Mouse (Mus musculus): ENCODE results near the gene Ptbp1.

GRCm38 (mm10) chr10:79857452-79857811, 3.2 kb downstream of the Ptbp1 start:
- TF ChIP-seq GATA1 (IDR thresholded peaks at IDR 0.05; ENCODE audit: low read length) (no peak), TAL1 (IDR thresholded peaks at IDR 0.05; ENCODE audit: low read length) (no peak)

All from erythroblast, embryonic 14.5 days (primary cell).